Mouse (Mus musculus) neural tube, embryonic 12.5 days (tissue): ENCODE results near the gene Klrk1. TPM values are rescaled to one million over a fixed set of nuclear protein-coding genes. Genes with fewer than 3 reads are reported as not detected.

Experiments used
- ATAC-seq: fragments of 200-750 bp; cut with Nextera tagmentation; 2 replicates; pipeline ENCODE4 v1.8.0; 2017; ENCODE audit warnings: low read depth, mild to moderate bottlenecking, moderate TSS enrichment, moderate library complexity; ENCODE audit not compliant: low FRiP score
- H3K27ac ChIP-seq: fragments of 300-500 bp; sonication (generic); 2 replicates; pipeline ENCODE4 v1.5.1; 2016
- H3K27me3 ChIP-seq: fragments of 300-500 bp; sonication (generic); replicated peaks from 2 replicates; pipeline ENCODE4 v1.6.1; 2016; ENCODE audit warnings: mild to moderate bottlenecking
- H3K36me3 ChIP-seq: fragments of 300-500 bp; sonication (generic); 2 replicates; pipeline ENCODE4 v1.6.1; 2016; ENCODE audit warnings: mild to moderate bottlenecking
- H3K4me1 ChIP-seq: fragments of 300-500 bp; sonication (generic); 2 replicates; pipeline ENCODE4 v1.6.1; 2016
- H3K4me2 ChIP-seq: fragments of 300-500 bp; sonication (generic); replicated peaks from 2 replicates; pipeline ENCODE4 v1.6.1; 2016; ENCODE audit warnings: mild to moderate bottlenecking
- H3K4me3 ChIP-seq: fragments of 300-500 bp; sonication (generic); 2 replicates; pipeline ENCODE4 v1.5.1; 2016
- H3K9ac ChIP-seq: fragments of 300-500 bp; sonication (generic); 2 replicates; pipeline ENCODE4 v1.6.1; 2016; ENCODE audit warnings: mild to moderate bottlenecking
- H3K9me3 ChIP-seq: fragments of 300-500 bp; sonication (generic); 2 replicates; pipeline ENCODE4 v1.6.1; 2016; ENCODE audit warnings: mild to moderate bottlenecking
- WGBS: fragments of 180-500 bp; shearing (Covaris S2); methylation state at CpG from one replicate; pipeline ENCODE4 v1.1.7; 2016; 5-methylcytosine and 5-hydroxymethylcytosine counted together
- polyA plus RNA-seq: library from polyadenylated mRNA; unstranded; fragments of >200 nt; fragmentation: Nextera tagmentation; extraction: Ambion mirVana; gene quantifications from 2 replicates; pipeline ENCODE4 v1.2.1, GENCODE M21; 2016

Gene Klrk1
- polyA plus RNA-seq, 1 experiment from 2014 or later: 0.34 TPM

- ATAC-seq: no peak
- H3K27ac ChIP-seq: no peak overlapping the region
- no peaks in the 10 kb centered on the region for H3K9me3 ChIP-seq
- H3K27me3 ChIP-seq: no peaks in the 10 kb centered on the region
- WGBS: 85% methylated on average over 2 of the region's 2 CpGs
- H3K4me2 ChIP-seq: no peak overlapping the region
- H3K9ac ChIP-seq: no peak overlapping the region
- no peaks in the 10 kb centered on the region for H3K4me1 ChIP-seq
- H3K4me3 ChIP-seq: no peak overlapping the region
- H3K36me3 ChIP-seq: no peaks in the 10 kb centered on the region
Measured at GRCm38 (mm10) chr6:129565257-129565656, 58.4 kb downstream of the Klrk1 start.

Other genes with a start within 250 kb of the Klrk1 start
- gene Clec12b, start 238.0 kb downstream of the Klrk1 start, polyA plus RNA-seq: 0.19 TPM in 1 of 2 replicates, not detected in the other
- gene Clec1b, start 226.6 kb downstream of the Klrk1 start, polyA plus RNA-seq: 7.4 and 8.2 TPM in 2 replicates
- gene Clec9a, start 215.0 kb downstream of the Klrk1 start, polyA plus RNA-seq: 0.34 and 0.65 TPM in 2 replicates
- gene Clec1a, start 171.9 kb downstream of the Klrk1 start, polyA plus RNA-seq: 2.8 TPM in 2 replicates
- 0.05 TPM in 1 of 2 replicates, not detected in the other for gene Olr1, start 116.7 kb downstream of the Klrk1 start, polyA plus RNA-seq
- gene Tmem52b, start 111.3 kb downstream of the Klrk1 start, polyA plus RNA-seq: not detected in 2 replicates
- gene Gabarapl1, start 90.7 kb downstream of the Klrk1 start, polyA plus RNA-seq: 115 and 119 TPM in 2 replicates
- gene Klre1, start 46.0 kb downstream of the Klrk1 start, polyA plus RNA-seq: not detected in 2 replicates
- not detected in 2 replicates for gene Klrd1, start 32.1 kb downstream of the Klrk1 start, polyA plus RNA-seq
- not detected in 2 replicates for gene Klrc3, start 19.5 kb upstream of the Klrk1 start, polyA plus RNA-seq
- not detected in 2 replicates for gene Klrc2, start 36.8 kb upstream of the Klrk1 start, polyA plus RNA-seq
- not detected in 2 replicates for gene Klrc1, start 55.1 kb upstream of the Klrk1 start, polyA plus RNA-seq
- not detected in 2 replicates for gene Klri1, start 93.3 kb upstream of the Klrk1 start, polyA plus RNA-seq
- not detected in 2 replicates for gene Klri2, start 116.6 kb upstream of the Klrk1 start, polyA plus RNA-seq
- gene Gm156, start 160.4 kb upstream of the Klrk1 start, polyA plus RNA-seq: not detected in 2 replicates
- not detected in 2 replicates for gene Gm17631, start 238.8 kb upstream of the Klrk1 start, polyA plus RNA-seq